Mouse (Mus musculus) Patski (cell line): ENCODE measurements around the gene Lrch4. TPM values are rescaled to one million over a fixed set of nuclear protein-coding genes. Genes with fewer than 3 reads are reported as not detected.
A peak's percentile ranks its signal among the peaks of the same experiment; 100 is the strongest.

ENCODE experiments used
- ATAC-seq: fragments of 100-300 bp; one replicate; pipeline ENCODE4 v1.8.0; 2021
- CTCF ChIA-PET: fragments of 350-600 bp; sonication (Branson Sonifier 250); formaldehyde crosslinking; loops from one replicate; lab custom pipeline; 2022; ENCODE audit warnings: inconsistent platforms; lab: Charles Lee
- POLR2A ChIA-PET: fragments of 350-600 bp; sonication (Branson Sonifier 250); formaldehyde crosslinking; loops from one replicate; lab custom pipeline; 2022; ENCODE audit warnings: antibody characterized with exemption, inconsistent platforms; lab: Charles Lee
- DNase-seq: peaks from one replicate; pipeline ENCODE4 v3.0.0-alpha.2; 2011; ENCODE audit warnings: low read depth, low spot score
- H3K27me3 ChIP-seq: fragments of 371-371 bp; one replicate; pipeline ENCODE4 v1.5.1; 2021
- CTCF ChIP-seq: fragments of 100-300 bp; IDR thresholded peaks from one replicate; pipeline ENCODE4 v1.5.1; 2021
- in situ Hi-C: fragments of 300-500 bp; cut with MboI; formaldehyde crosslinking; loops from 3 replicates; pipeline ENCODE4 v1.11.1; 2018; ENCODE audit warnings: low pct_unique_long_range_greater_than_20kb, mixed read lengths
- polyA plus RNA-seq: library from polyadenylated mRNA; unstranded; gene quantifications from one replicate; pipeline ENCODE4 v1.2.3, GENCODE M21; 2021

Gene Lrch4
- polyA plus RNA-seq, 1 experiment from 2014 or later, result 31.0 TPM

GRCm38 (mm10) chr5:137678736-137679135 is 49.8 kb downstream of the Lrch4 start:
- no peaks in the 10 kb centered on the region for H3K27me3 ChIP-seq
- POLR2A ChIA-PET, result interaction anchor here (0.7 kb wide), 1 partner anchor 1842 kb away, joined by 3 read pairs; no protein-coding TSS in a partner anchor
- TF ChIP-seq CTCF, result no peak
- CTCF ChIA-PET, result interaction anchor here (1.3 kb wide), 2 partner anchors 13 to 39 kb away, joined by 3 to 4 read pairs; no protein-coding TSS in a partner anchor
- ATAC-seq (no peak), DNase-seq (no peak)
- in situ Hi-C loops, result no loop called here

GRCm38 (mm10) chr5:137679726-137680125 is 50.8 kb downstream of the Lrch4 start:
- H3K27me3 ChIP-seq, result no peaks in the 10 kb centered on the region
- in situ Hi-C loops, result no loop called here
- DNase-seq (no peak), ATAC-seq (no peak)
- CTCF ChIA-PET, result no interaction called here
- no peak for TF ChIP-seq CTCF
- POLR2A ChIA-PET, result no interaction called here

- in situ Hi-C loops, result no loop called here
- no peak for ATAC-seq
- TF ChIP-seq CTCF, result no peak
- no peak for DNase-seq
- ChIA-PET CTCF (interaction anchor here (0.8 to 2.4 kb wide), 8 partner anchors 10 to 78 kb away, joined by 3 to 17 read pairs (median 4); no protein-coding TSS in a partner anchor), POLR2A (interaction anchor here (0.5 to 1.1 kb wide), 4 partner anchors 9 to 87 kb away, joined by 3 to 5 read pairs (median 3); no protein-coding TSS in a partner anchor)
- H3K27me3 ChIP-seq, result no peaks in the 10 kb centered on the region
Observed at GRCm38 (mm10) chr5:137682526-137682925, 53.6 kb downstream of the Lrch4 start.

- ATAC-seq (peak; percentile 3), DNase-seq (no peak)
- TF ChIP-seq CTCF, result no peak
- ChIA-PET POLR2A (interaction anchor here (0.5 to 1.2 kb wide), 4 partner anchors 11 to 35 kb away, joined by 3 to 5 read pairs (median 4); no protein-coding TSS in a partner anchor), CTCF (interaction anchor here (0.8 to 2.4 kb wide), 11 partner anchors 10 to 76 kb away, joined by 3 to 17 read pairs (median 3); no protein-coding TSS in a partner anchor)
- H3K27me3 ChIP-seq, result no peaks in the 10 kb centered on the region
- in situ Hi-C loops, result no loop called here
Observed at GRCm38 (mm10) chr5:137683388-137684293, 54.7 kb downstream of the Lrch4 start.

- CTCF ChIA-PET, result interaction anchor here (1.0 to 2.4 kb wide), 6 partner anchors 9 to 76 kb away, joined by 3 to 17 read pairs (median 4); no protein-coding TSS in a partner anchor
- in situ Hi-C loops, result no loop called here
- H3K27me3 ChIP-seq, result no peaks in the 10 kb centered on the region
- ATAC-seq (peak; percentile 97), DNase-seq (peak; percentile 98)
- TF ChIP-seq CTCF, result no peak
- POLR2A ChIA-PET, result interaction anchor here (0.5 to 1.2 kb wide), 5 partner anchors 12 to 64 kb away, joined by 3 to 4 read pairs (median 3); partner anchors contain the start of gene Tsc22d4
Observed at GRCm38 (mm10) chr5:137684294-137685123, 55.6 kb downstream of the Lrch4 start, which contains the start of gene Agfg2. TSS of gene Agfg2 (minus strand) at chr5:137684726.

DNA sequence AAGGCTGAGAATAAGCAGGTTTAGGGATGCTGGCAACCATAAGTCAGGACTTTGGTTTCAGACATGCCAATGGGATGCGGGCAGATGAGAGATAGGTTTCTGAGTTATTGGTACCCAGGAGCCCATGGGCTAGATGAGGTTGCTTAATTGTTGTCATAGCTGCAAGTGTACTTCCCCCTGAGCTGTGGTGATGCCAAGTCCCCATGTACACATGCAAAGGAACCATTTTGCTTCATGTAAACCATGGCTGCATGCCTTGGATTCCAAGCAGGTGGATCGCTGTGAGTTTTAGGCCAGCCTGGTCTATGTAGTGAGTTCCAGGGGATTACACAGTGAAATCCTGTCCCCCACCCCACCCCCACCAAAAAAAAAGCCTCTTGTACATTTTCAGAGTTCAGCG is 56.7 kb downstream of the Lrch4 start:
- DNase-seq (no peak), ATAC-seq (no peak)
- in situ Hi-C loops, result no loop called here
- ChIA-PET CTCF (interaction anchor here (1.3 kb wide), 1 partner anchor 75 kb away, joined by 4 read pairs; no protein-coding TSS in a partner anchor), POLR2A (interaction anchor here (0.7 kb wide), 1 partner anchor 14 kb away, joined by 3 read pairs; no protein-coding TSS in a partner anchor)
- no peaks in the 10 kb centered on the region for H3K27me3 ChIP-seq
- no peak for TF ChIP-seq CTCF

GRCm38 (mm10) chr5:137686127-137686790 is 57.3 kb downstream of the Lrch4 start:
- in situ Hi-C loops, result no loop called here
- DNase-seq (no peak), ATAC-seq (no peak)
- ChIA-PET POLR2A (interaction anchor here (0.7 kb wide), 1 partner anchor 14 kb away, joined by 3 read pairs; no protein-coding TSS in a partner anchor), CTCF (interaction anchor here (1.3 kb wide), 1 partner anchor 74 kb away, joined by 4 read pairs; no protein-coding TSS in a partner anchor)
- TF ChIP-seq CTCF, result no peak
- no peaks in the 10 kb centered on the region for H3K27me3 ChIP-seq

DNA sequence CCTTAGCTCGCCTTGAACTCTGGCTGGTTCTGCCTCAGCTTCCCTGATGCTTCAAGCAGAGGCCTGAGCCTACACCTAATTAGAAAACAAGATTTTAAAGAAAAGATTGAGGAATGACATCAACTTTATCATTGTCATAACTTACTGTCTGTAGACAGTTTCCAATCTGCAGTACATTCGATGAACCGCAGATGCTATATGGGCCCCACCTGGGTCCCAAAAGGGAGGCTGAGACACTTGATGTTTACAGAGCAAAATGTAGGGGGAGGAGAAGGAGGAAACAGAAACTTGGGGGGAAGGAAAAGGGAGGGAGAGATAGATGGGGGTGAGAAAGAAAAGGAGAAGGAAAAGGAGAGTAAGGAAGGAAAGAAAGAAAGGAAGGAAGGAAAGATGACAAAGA is 61.1 kb downstream of the Lrch4 start:
- in situ Hi-C loops, result no loop called here
- no peak for ATAC-seq
- CTCF ChIA-PET, result no interaction called here
- POLR2A ChIA-PET, result interaction anchor here (0.6 kb wide), 1 partner anchor 16 kb away, joined by 3 read pairs; no protein-coding TSS in a partner anchor
- H3K27me3 ChIP-seq, result no peaks in the 10 kb centered on the region
- TF ChIP-seq CTCF, result no peak
- DNase-seq, result no peak

GRCm38 (mm10) chr5:137690531-137690930 is 61.6 kb downstream of the Lrch4 start:
- ChIA-PET POLR2A (interaction anchor here (0.6 kb wide), 1 partner anchor 77 kb away, joined by 4 read pairs; no protein-coding TSS in a partner anchor), CTCF (no interaction called here)
- in situ Hi-C loops, result no loop called here
- TF ChIP-seq CTCF, result no peak
- H3K27me3 ChIP-seq, result no peaks in the 10 kb centered on the region
- no peak for ATAC-seq
- DNase-seq, result no peak

Other genes starting within 250 kb of the Lrch4 start
- gene Zan, start 152.1 kb upstream of the Lrch4 start, polyA plus RNA-seq, result 7.9 TPM
- gene Pop7, start 126.6 kb upstream of the Lrch4 start, polyA plus RNA-seq, result 43.2 TPM
- 55.9 TPM for gene Gigyf1, start 110.6 kb upstream of the Lrch4 start, polyA plus RNA-seq
- gene Epo, start 95.9 kb upstream of the Lrch4 start, polyA plus RNA-seq, result not detected
- 963 TPM for gene Gnb2, start 95.6 kb upstream of the Lrch4 start, polyA plus RNA-seq
- not detected for gene Actl6b, start 75.6 kb upstream of the Lrch4 start, polyA plus RNA-seq
- not detected for gene Tfr2, start 59.3 kb upstream of the Lrch4 start, polyA plus RNA-seq
- 65.4 TPM for gene Mospd3, start 28.1 kb upstream of the Lrch4 start, polyA plus RNA-seq
- gene Pcolce, start 15.3 kb upstream of the Lrch4 start, polyA plus RNA-seq, result 990 TPM
- 2.5 TPM for gene Fbxo24, start 119 bp upstream of the Lrch4 start, polyA plus RNA-seq
- 17.5 TPM for gene Gm20605, start 54 bp downstream of the Lrch4 start, polyA plus RNA-seq
- 5.2 TPM for gene Sap25, start 12.2 kb downstream of the Lrch4 start, polyA plus RNA-seq
- 0.09 TPM for gene Irs3, start 16.6 kb downstream of the Lrch4 start, polyA plus RNA-seq
- gene Agfg2, start 55.6 kb downstream of the Lrch4 start, polyA plus RNA-seq, result 33.1 TPM
- gene Nyap1, start 112.5 kb downstream of the Lrch4 start, polyA plus RNA-seq, result 13.4 TPM
- gene Tsc22d4, start 116.6 kb downstream of the Lrch4 start, polyA plus RNA-seq, result 154 TPM
- 36.7 TPM for gene Ppp1r35, start 149.7 kb downstream of the Lrch4 start, polyA plus RNA-seq
- gene Mepce, start 158.5 kb downstream of the Lrch4 start, polyA plus RNA-seq, result 64.6 TPM
- 22.2 TPM for gene Zcwpw1, start 158.7 kb downstream of the Lrch4 start, polyA plus RNA-seq
- gene Pilra, start 207.2 kb downstream of the Lrch4 start, polyA plus RNA-seq, result 0.05 TPM
- not detected for gene Pilrb1, start 229.0 kb downstream of the Lrch4 start, polyA plus RNA-seq
- not detected for gene Pilrb2, start 242.7 kb downstream of the Lrch4 start, polyA plus RNA-seq